Mouse (Mus musculus): ENCODE results near the gene Pkp1. TPM values are rescaled to one million over a fixed set of nuclear protein-coding genes. Genes with fewer than 3 reads are reported as not detected.

Pkp1 gene
- polyA plus RNA-seq, 1 experiment from 2014 or later: 0.24 TPM

- Histone ChIP-seq H3K27me3 (ENCODE audit: insufficient read depth, low read length) (no peaks in the 10 kb centered on the region), H3K4me2 (replicated peaks; ENCODE audit: low read depth, low read length) (no peak overlapping the region), H3K9me3 (ENCODE audit: low read length) (no peaks in the 10 kb centered on the region), H3K9ac (replicated peaks; ENCODE audit: low read length) (no peak overlapping the region), H3K4me3 (ENCODE audit: low read length) (no peak overlapping the region), H3K36me3 (ENCODE audit: insufficient read depth, low read length) (no peaks in the 10 kb centered on the region), H3K4me1 (ENCODE audit: insufficient read depth, low read length) (no peaks in the 10 kb centered on the region), H3K27ac (ENCODE audit: low read length) (no peak overlapping the region)
- WGBS: 73% methylated on average over 6 of the region's 6 CpGs
- no peak for ATAC-seq (ENCODE audit: low FRiP score, low TSS enrichment)
Measured at GRCm38 (mm10) chr1:135892233-135892632, 26.8 kb downstream of the Pkp1 start.

GRCm38 (mm10) chr1:135891424-135892216 lies 27.4 kb downstream of the Pkp1 start:
- Histone ChIP-seq H3K36me3 (ENCODE audit: insufficient read depth, low read length) (no peaks in the 10 kb centered on the region), H3K9ac (replicated peaks; ENCODE audit: low read length) (no peak overlapping the region), H3K27me3 (ENCODE audit: insufficient read depth, low read length) (no peaks in the 10 kb centered on the region), H3K4me2 (replicated peaks; ENCODE audit: low read depth, low read length) (no peak overlapping the region), H3K4me1 (ENCODE audit: insufficient read depth, low read length) (no peaks in the 10 kb centered on the region), H3K27ac (ENCODE audit: low read length) (no peak overlapping the region), H3K9me3 (ENCODE audit: low read length) (no peaks in the 10 kb centered on the region), H3K4me3 (ENCODE audit: low read length) (no peak overlapping the region)
- ATAC-seq (ENCODE audit: low FRiP score, low TSS enrichment): no peak
- 70% methylated on average over 11 of the region's 11 CpGs for WGBS

DNA sequence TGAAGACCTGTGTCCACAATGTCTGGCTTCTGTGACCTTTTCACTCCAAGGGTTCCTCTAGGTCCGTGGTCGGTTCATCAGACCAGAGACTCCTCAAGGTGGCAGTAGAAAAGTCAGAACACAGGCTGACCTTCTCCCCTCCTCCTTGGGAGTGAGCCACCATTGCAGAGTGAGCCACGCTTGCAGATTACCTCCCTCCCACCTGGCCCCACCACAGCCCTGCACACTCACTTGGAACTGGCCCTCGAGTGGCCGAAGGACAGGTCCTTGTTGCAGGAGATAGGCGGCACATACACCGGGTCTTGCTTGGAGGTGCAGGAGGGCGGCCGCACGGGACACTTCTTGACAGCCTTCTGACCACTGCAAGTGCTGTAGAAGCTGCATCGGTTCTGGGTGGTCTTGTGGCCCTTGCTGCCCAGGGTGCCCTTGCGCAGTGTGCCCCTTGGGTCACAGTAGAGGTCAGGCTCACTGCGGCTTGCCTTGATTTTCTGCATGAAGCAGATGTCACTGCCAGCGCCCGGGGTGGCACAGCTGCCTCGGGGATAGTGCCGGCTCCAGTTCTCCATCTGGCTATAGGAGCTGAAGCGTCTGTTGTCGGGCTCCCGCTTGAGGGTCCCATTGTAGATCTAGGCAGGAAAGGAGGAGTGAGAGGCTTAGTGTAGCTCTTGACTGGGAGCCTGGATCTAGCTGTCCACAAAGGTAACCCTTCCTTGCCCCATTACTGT lies 29.4 kb downstream of the Pkp1 start:
- WGBS: 77% methylated on average over 20 of the region's 20 CpGs

DNA sequence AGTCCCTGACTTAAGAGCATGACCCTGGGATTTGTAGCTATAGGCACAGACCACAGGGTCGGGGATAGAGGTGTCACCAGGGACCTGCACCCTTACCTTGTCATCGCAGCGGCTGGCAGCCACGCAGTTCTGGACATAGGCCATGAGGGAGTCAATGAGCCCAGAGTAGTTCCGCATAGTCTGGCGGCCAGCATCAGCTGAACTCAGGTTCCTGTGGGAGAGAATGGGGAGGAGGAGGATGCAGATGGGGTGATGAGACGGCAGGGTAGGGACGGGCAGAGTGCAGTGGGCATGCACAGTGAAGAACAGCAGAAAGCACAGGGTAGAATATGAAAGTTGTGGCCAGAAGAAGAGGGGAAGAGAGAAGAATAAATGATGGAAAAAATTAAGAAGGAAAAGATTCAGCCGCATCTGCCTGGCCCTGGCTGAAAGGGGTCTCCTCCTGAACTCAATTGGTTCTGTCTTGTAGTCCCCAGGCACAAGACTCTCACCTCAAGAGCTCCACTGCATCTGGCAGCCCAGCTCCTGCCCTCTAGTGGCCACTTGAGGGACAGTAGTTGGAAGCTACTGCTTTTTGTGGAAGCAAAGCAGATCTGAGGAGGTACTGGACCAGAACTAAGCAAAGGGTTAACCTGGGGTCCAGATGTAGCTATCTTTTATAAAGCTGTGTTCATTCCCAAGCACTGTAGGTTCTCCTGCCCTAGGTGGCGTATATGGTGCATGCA lies 36.5 kb downstream of the Pkp1 start:
- Histone ChIP-seq H3K27me3 (ENCODE audit: insufficient read depth, low read length) (no peaks in the 10 kb centered on the region), H3K9ac (replicated peaks; ENCODE audit: low read length) (no peak overlapping the region), H3K36me3 (ENCODE audit: insufficient read depth, low read length) (no peaks in the 10 kb centered on the region), H3K4me2 (replicated peaks; ENCODE audit: low read depth, low read length) (no peak overlapping the region), H3K27ac (ENCODE audit: low read length) (no peak overlapping the region), H3K4me1 (ENCODE audit: insufficient read depth, low read length) (no peaks in the 10 kb centered on the region), H3K9me3 (ENCODE audit: low read length) (no peaks in the 10 kb centered on the region), H3K4me3 (ENCODE audit: low read length) (no peak overlapping the region)
- WGBS: 73% methylated on average over 10 of the region's 10 CpGs
- ATAC-seq (ENCODE audit: low FRiP score, low TSS enrichment): peak; percentile 69; the same call in 1 of the 2 replicates

More for the DNA sequence above, 29.4 kb downstream of the Pkp1 start:
- H3K4me3 ChIP-seq (ENCODE audit: low read length): no peak overlapping the region
- H3K36me3 ChIP-seq (ENCODE audit: insufficient read depth, low read length): no peaks in the 10 kb centered on the region
- H3K9me3 ChIP-seq (ENCODE audit: low read length): no peaks in the 10 kb centered on the region
- no peak overlapping the region for H3K9ac ChIP-seq (replicated peaks; ENCODE audit: low read length)
- no peak for ATAC-seq (ENCODE audit: low FRiP score, low TSS enrichment)
- no peak overlapping the region for H3K27ac ChIP-seq (ENCODE audit: low read length)
- no peaks in the 10 kb centered on the region for H3K4me1 ChIP-seq (ENCODE audit: insufficient read depth, low read length)
- no peaks in the 10 kb centered on the region for H3K27me3 ChIP-seq (ENCODE audit: insufficient read depth, low read length)
- H3K4me2 ChIP-seq (replicated peaks; ENCODE audit: low read depth, low read length): no peak overlapping the region

DNA sequence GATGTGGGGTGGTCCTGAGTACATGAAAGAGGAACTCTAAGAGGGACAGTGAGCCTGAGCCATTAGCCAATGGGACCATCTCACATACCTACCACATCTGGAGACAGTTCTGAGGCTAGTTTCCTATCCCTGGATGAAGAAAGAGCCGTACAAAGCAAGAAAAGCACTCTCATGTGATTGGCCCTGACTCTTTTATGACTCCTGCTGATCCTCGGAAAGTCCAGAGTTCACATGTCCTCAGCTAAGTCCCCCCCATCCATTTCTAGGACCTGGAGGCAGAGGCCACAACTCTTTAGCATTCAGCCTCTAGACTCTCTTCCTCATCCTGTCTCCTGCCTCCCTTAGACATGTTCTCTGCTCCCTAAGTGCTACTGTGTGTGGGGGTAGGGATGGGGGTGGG lies 41.8 kb downstream of the Pkp1 start:
- H3K4me2 ChIP-seq (replicated peaks; ENCODE audit: low read depth, low read length): no peak overlapping the region
- no peaks in the 10 kb centered on the region for H3K27me3 ChIP-seq (ENCODE audit: insufficient read depth, low read length)
- H3K4me3 ChIP-seq (ENCODE audit: low read length): no peak overlapping the region
- H3K9me3 ChIP-seq (ENCODE audit: low read length): no peaks in the 10 kb centered on the region
- no peaks in the 10 kb centered on the region for H3K36me3 ChIP-seq (ENCODE audit: insufficient read depth, low read length)
- 74% methylated on average over 2 of the region's 2 CpGs for WGBS
- H3K4me1 ChIP-seq (ENCODE audit: insufficient read depth, low read length): no peaks in the 10 kb centered on the region
- no peak overlapping the region for H3K27ac ChIP-seq (ENCODE audit: low read length)
- no peak overlapping the region for H3K9ac ChIP-seq (replicated peaks; ENCODE audit: low read length)
- no peak for ATAC-seq (ENCODE audit: low FRiP score, low TSS enrichment)

GRCm38 (mm10) chr1:135872991-135873390 lies 46.0 kb downstream of the Pkp1 start:
- no peak for ATAC-seq (ENCODE audit: low FRiP score, low TSS enrichment)
- H3K9me3 ChIP-seq (ENCODE audit: low read length): no peaks in the 10 kb centered on the region
- no peak overlapping the region for H3K4me2 ChIP-seq (replicated peaks; ENCODE audit: low read depth, low read length)
- H3K4me3 ChIP-seq (ENCODE audit: low read length): no peak overlapping the region
- no peaks in the 10 kb centered on the region for H3K27me3 ChIP-seq (ENCODE audit: insufficient read depth, low read length)
- no peak overlapping the region for H3K27ac ChIP-seq (ENCODE audit: low read length)
- no peaks in the 10 kb centered on the region for H3K36me3 ChIP-seq (ENCODE audit: insufficient read depth, low read length)
- no peaks in the 10 kb centered on the region for H3K4me1 ChIP-seq (ENCODE audit: insufficient read depth, low read length)
- no peak overlapping the region for H3K9ac ChIP-seq (replicated peaks; ENCODE audit: low read length)
- 81% methylated on average over 4 of the region's 4 CpGs for WGBS

GRCm38 (mm10) chr1:135868570-135868969 lies 50.4 kb downstream of the Pkp1 start:
- no peak overlapping the region for H3K9ac ChIP-seq (replicated peaks; ENCODE audit: low read length)
- WGBS: 87% methylated on average over 6 of the region's 6 CpGs

GRCm38 (mm10) chr1:135865518-135866194 lies 53.4 kb downstream of the Pkp1 start:
- H3K4me2 ChIP-seq (replicated peaks; ENCODE audit: low read depth, low read length): no peak overlapping the region
- ATAC-seq (ENCODE audit: low FRiP score, low TSS enrichment): peak; percentile 75
- no peaks in the 10 kb centered on the region for H3K27me3 ChIP-seq (ENCODE audit: insufficient read depth, low read length)
- 48% methylated on average over 19 of the region's 19 CpGs for WGBS
- H3K9ac ChIP-seq (replicated peaks; ENCODE audit: low read length): no peak overlapping the region
- H3K9me3 ChIP-seq (ENCODE audit: low read length): no peaks in the 10 kb centered on the region
- H3K36me3 ChIP-seq (ENCODE audit: insufficient read depth, low read length): no peaks in the 10 kb centered on the region
- H3K4me3 ChIP-seq (ENCODE audit: low read length): no peak overlapping the region
- no peak overlapping the region for H3K27ac ChIP-seq (ENCODE audit: low read length)
- H3K4me1 ChIP-seq (ENCODE audit: insufficient read depth, low read length): no peaks in the 10 kb centered on the region

More at GRCm38 (mm10) chr1:135868570-135868969, 50.4 kb downstream of the Pkp1 start:
- no peak overlapping the region for H3K4me2 ChIP-seq (replicated peaks; ENCODE audit: low read depth, low read length)
- no peaks in the 10 kb centered on the region for H3K27me3 ChIP-seq (ENCODE audit: insufficient read depth, low read length)
- H3K4me3 ChIP-seq (ENCODE audit: low read length): no peak overlapping the region
- H3K36me3 ChIP-seq (ENCODE audit: insufficient read depth, low read length): no peaks in the 10 kb centered on the region
- H3K27ac ChIP-seq (ENCODE audit: low read length): no peak overlapping the region
- no peaks in the 10 kb centered on the region for H3K9me3 ChIP-seq (ENCODE audit: low read length)
- no peaks in the 10 kb centered on the region for H3K4me1 ChIP-seq (ENCODE audit: insufficient read depth, low read length)
- no peak for ATAC-seq (ENCODE audit: low FRiP score, low TSS enrichment)

- Histone ChIP-seq H3K4me1 (ENCODE audit: insufficient read depth, low read length) (no peaks in the 10 kb centered on the region), H3K27me3 (ENCODE audit: insufficient read depth, low read length) (no peaks in the 10 kb centered on the region), H3K4me2 (replicated peaks; ENCODE audit: low read depth, low read length) (no peak overlapping the region), H3K27ac (ENCODE audit: low read length) (no peak overlapping the region), H3K4me3 (ENCODE audit: low read length) (no peak overlapping the region), H3K9ac (replicated peaks; ENCODE audit: low read length) (no peak overlapping the region), H3K36me3 (ENCODE audit: insufficient read depth, low read length) (no peaks in the 10 kb centered on the region), H3K9me3 (ENCODE audit: low read length) (no peaks in the 10 kb centered on the region)
- no peak for ATAC-seq (ENCODE audit: low FRiP score, low TSS enrichment)
- WGBS: 82% methylated on average over 6 of the region's 6 CpGs
Measured at GRCm38 (mm10) chr1:135864830-135865229, 54.2 kb downstream of the Pkp1 start.

Measured in kidney, embryonic 16.5 days (tissue).